Mouse (Mus musculus): Measurements from ENCODE around the gene Selenof.

Selenof gene

GRCm38 (mm10) chr3:144561511-144562250 is 8.4 kb upstream of the Selenof start:
- no peak for DNase-seq (ENCODE audit: extremely low spot score, low read depth, low spot score)

DNA sequence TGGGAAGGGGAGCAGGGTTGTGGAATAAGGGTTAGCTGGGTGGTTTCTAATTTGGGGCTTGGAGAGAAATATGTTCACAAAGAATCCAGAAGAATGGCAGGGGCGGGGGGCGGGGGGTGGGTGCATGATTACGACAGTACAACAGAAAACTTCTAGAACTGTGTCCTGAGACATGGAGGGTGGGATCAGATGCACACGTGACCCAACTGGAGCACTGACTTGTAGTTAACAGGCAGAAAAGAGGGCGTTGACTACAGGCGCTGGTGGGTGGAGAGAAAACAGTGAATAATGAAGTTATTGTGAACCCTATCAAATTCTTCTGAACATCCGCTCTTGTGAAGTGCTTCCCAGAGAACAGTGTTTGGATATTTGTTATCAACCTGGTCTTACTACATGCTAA is 6.2 kb upstream of the Selenof start:
- DNase-seq (ENCODE audit: extremely low spot score, low read depth, low spot score), result no peak

DNA sequence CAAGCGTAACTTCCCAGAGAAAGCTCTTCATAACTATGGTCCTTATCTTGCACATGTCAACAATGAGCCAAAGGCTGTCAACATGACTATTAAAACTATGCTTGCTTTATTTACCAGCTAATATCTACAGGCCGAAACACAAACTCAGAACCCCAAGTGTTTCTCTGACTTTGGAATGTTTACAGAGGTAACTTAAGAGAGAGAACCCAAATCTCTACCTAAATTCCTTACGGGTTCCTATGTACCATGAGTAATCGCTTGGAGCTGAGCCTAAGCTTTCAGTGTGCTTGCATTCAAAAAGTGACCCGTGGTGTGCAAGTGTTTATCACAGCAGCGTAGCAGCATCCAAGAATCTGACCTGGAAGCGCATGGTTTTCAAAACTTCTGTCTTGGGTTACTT is 4.9 kb upstream of the Selenof start:
- no peak for DNase-seq (ENCODE audit: extremely low spot score, low read depth, low spot score)

- DNase-seq (ENCODE audit: extremely low spot score, low read depth, low spot score), result no peak
Measured at GRCm38 (mm10) chr3:144568861-144569361, 1.2 kb upstream of the Selenof start.

- DNase-seq (ENCODE audit: extremely low spot score, low read depth, low spot score), result no peak
Measured at GRCm38 (mm10) chr3:144569401-144569971, 618 bp upstream of the Selenof start.

DNA sequence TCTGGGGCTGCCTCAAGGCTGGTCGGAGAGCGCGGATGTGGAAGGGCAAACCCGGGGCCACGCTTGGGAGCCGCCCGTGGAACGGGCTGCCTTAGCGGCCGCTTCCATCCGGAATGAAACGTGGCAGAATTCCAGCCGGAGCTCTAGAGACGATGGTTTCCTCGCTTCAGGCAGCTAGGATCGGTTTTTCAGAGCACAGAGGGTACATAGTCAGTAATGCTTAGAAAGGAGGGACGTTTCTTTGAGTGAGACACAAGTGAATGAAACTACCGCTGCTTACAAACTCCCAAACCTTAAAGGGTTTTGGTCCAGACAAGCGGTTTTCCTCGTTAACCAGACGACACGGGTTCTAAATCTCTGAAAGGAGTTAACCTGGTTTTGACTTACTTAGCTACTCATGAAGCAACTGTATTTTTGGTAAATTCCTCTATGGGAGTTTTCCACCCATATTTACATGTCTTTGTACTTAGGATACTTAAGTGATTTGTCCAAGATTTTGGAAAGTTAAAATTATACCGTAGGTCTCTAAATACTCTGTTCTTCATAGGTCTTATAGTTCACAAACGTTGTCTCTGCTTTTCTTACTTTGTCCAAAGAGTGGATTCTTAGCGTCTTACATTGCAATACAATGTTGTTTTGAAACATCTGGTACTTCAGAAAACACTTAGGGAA is 848 bp downstream of the Selenof start:
- DNase-seq (ENCODE audit: extremely low spot score, low read depth, low spot score), result no peak

DNA sequence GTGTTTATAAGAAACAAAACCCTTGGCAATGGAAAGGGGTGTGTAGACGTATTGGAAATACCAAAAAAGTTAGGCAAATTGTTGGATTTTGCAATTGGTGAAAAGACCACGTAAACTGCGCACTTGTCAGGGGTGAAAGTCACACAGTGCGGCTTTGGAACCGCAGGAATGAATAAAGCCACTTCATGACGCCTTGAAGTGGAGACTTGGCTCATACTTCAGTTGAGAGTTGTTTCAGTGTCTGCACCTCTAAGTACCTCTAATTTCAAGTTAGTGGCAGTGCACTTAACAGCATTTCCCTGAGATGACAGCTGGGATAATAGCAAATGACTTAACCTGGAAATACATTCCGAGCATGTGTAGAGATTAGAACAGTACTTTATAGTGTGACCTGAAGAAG is 4.2 kb downstream of the Selenof start:
- no peak for DNase-seq (ENCODE audit: extremely low spot score, low read depth, low spot score)

GRCm38 (mm10) chr3:144577366-144578340 is 7.5 kb downstream of the Selenof start:
- DNase-seq (ENCODE audit: extremely low spot score, low read depth, low spot score), result no peak

GRCm38 (mm10) chr3:144578921-144579320 is 8.8 kb downstream of the Selenof start:
- DNase-seq (ENCODE audit: extremely low spot score, low read depth, low spot score), result no peak

DNA sequence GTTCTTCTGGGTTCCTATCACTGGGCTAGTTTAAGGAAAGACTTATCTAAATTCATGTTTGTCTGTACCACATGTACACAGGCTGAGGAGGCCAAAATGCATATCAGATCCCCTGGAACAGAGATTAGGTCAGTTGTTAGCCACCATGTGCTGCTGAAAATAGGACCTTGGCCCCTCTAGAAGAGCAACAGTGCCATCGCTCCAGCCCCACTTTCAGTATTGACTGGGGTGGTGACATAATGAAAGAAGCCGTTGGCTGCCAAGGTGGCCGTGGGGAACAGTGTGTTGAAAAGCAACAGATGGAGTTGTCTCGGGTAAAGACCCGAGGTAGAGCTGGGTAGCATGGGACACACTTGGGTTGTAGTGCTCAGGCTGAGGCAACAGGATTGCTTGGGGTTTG is 9.7 kb downstream of the Selenof start:
- DNase-seq (ENCODE audit: extremely low spot score, low read depth, low spot score), result no peak

DNA sequence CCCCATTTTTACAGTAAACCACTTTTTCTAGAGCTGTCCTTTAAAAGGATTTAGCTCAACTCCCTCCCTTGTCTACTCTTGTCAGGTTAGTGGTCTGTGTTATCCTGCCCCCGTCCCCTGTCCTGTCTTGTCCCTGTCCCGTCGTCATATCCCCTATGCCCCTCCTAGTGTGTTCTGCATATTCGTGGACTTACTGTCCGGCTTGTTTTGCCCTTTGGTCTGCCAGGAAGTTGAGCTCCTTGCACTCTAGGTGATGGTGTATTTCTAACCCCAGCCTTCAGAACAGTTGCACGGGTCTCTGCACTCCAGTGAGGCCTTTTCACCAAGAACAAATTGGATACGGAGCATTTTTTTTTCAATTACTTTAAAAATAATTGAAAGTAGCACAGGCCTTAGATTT is 10.2 kb downstream of the Selenof start:
- no peak for DNase-seq (ENCODE audit: extremely low spot score, low read depth, low spot score)

DNA sequence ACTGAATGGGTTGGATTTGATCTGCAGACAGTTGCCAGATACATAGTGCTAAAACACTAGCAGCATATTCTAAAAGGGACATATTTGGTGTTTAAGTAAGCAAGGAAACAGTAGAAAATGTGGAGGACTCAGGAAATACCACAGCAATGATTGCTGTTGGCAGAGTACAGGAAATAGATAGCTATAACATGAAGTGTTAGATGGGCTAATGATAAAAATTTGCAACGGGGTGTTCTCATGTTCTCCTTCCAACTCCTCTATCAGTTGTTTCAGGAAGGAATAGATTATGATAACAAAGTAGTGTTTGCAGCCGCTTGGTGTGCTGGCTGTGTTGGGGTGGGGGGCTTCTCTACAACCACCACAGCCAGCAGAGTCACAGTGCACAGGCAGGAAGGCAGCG is 11.7 kb downstream of the Selenof start:
- DNase-seq (ENCODE audit: extremely low spot score, low read depth, low spot score), result no peak

DNA sequence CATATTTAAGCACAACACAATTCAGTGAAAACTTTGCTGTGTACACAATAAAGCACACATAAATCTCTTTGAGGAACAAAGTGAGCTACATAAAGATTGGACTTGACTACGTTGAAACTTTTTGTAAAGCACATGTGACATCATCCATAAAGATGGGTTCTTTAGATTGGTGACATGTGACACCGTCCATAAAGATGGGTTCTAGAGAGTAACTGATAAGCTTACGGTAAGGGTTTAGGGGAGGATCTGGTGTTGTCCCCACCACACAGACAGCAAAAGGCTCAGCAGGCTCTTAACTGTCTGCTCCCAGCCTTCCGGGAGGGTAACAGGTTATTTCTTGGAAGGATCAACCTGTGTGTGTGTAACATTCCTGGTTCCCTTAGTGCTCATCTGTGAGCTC is 12.2 kb downstream of the Selenof start:
- no peak for DNase-seq (ENCODE audit: extremely low spot score, low read depth, low spot score)

GRCm38 (mm10) chr3:144583789-144584188 is 13.7 kb downstream of the Selenof start:
- DNase-seq (ENCODE audit: extremely low spot score, low read depth, low spot score), result no peak

GRCm38 (mm10) chr3:144584789-144585553 is 14.9 kb downstream of the Selenof start:
- no peak for DNase-seq (ENCODE audit: extremely low spot score, low read depth, low spot score)

- DNase-seq (ENCODE audit: extremely low spot score, low read depth, low spot score), result no peak
Measured at GRCm38 (mm10) chr3:144586731-144587130, 16.6 kb downstream of the Selenof start.

GRCm38 (mm10) chr3:144589189-144589890 is 19.2 kb downstream of the Selenof start:
- no peak for DNase-seq (ENCODE audit: extremely low spot score, low read depth, low spot score)

GRCm38 (mm10) chr3:144592992-144593785 is 23.1 kb downstream of the Selenof start:
- DNase-seq (ENCODE audit: extremely low spot score, low read depth, low spot score), result no peak

- DNase-seq (ENCODE audit: extremely low spot score, low read depth, low spot score), result no peak
Measured at GRCm38 (mm10) chr3:144597121-144597520, 27.0 kb downstream of the Selenof start.
